Mouse (Mus musculus) MEL (cell line): Measurements from ENCODE around the gene Tlr12. TPM values are rescaled to one million over a fixed set of nuclear protein-coding genes. Genes with fewer than 3 reads are reported as not detected.

Experiments
- DNase-seq: peaks from one replicate; pipeline ENCODE4 v3.0.0; 2011; ENCODE audit warnings: low read depth, low spot score
- H3K27ac ChIP-seq: 2 replicates; pipeline ENCODE4 v1.5.1; 2012; ENCODE audit warnings: low read depth, mild to moderate bottlenecking, control low read depth, low read length, moderate library complexity; ENCODE audit not compliant: control insufficient read depth
- H3K27me3 ChIP-seq, 2 experiments: fragments of 150-350 bp in 1 of 2; sonication (generic) in 1 of 2; 2 replicates each; pipeline ENCODE4 v1.6.1; 2012; ENCODE audit warnings: low read length in 2 of 2, mild to moderate bottlenecking in 2 of 2, improper control_type of control experiment in 1 of 2, moderate library complexity in 1 of 2; ENCODE audit not compliant: insufficient read depth in 2 of 2, control insufficient read depth in 1 of 2
- H3K36me3 ChIP-seq, 2 experiments: 2 replicates each; pipeline ENCODE4 v1.6.1; 2012 to 2014; ENCODE audit warnings: low read length in 2 of 2, improper control_type of control experiment in 1 of 2, inconsistent platforms in 1 of 2, mild to moderate bottlenecking in 1 of 2; ENCODE audit not compliant: insufficient read depth in 2 of 2, control insufficient read depth in 1 of 2
- H3K4me1 ChIP-seq, 2 experiments: fragments of 150-350 bp in 1 of 2; sonication (generic) in 1 of 2; 2 replicates each; pipeline ENCODE4 v1.6.1; 2012; ENCODE audit warnings: low read length in 2 of 2, improper control_type of control experiment in 1 of 2, mild to moderate bottlenecking in 1 of 2; ENCODE audit not compliant: insufficient read depth in 2 of 2, control insufficient read depth in 1 of 2
- H3K4me3 ChIP-seq, 2 experiments: fragments of 150-350 bp in 1 of 2; sonication (generic) in 1 of 2; 2 replicates each; pipeline ENCODE4 v1.5.1; 2012; ENCODE audit warnings: low read depth in 2 of 2, low read length in 2 of 2, mild to moderate bottlenecking in 2 of 2, moderate library complexity in 2 of 2, control low read depth in 1 of 2, improper control_type of control experiment in 1 of 2; ENCODE audit not compliant: control insufficient read depth in 1 of 2, insufficient read depth in 1 of 2
- H3K79me2 ChIP-seq: 2 replicates; pipeline ENCODE4 v1.6.1; 2012; ENCODE audit warnings: mild to moderate bottlenecking, low read length, moderate library complexity; ENCODE audit not compliant: control insufficient read depth, poor library complexity, insufficient read depth
- H3K9ac ChIP-seq: 2 replicates; pipeline ENCODE4 v1.6.1; 2012; ENCODE audit warnings: low read depth, mild to moderate bottlenecking, control low read depth, low read length, moderate library complexity; ENCODE audit not compliant: control insufficient read depth, poor library complexity, severe bottlenecking
- H3K9me3 ChIP-seq: fragments of 150-350 bp; sonication (generic); replicated peaks from 2 replicates; pipeline ENCODE4 v1.6.1; 2012; ENCODE audit warnings: mild to moderate bottlenecking, low read length, improper control_type of control experiment, moderate library complexity; ENCODE audit not compliant: insufficient read depth
- BHLHE40 ChIP-seq: IDR thresholded peaks from 2 replicates; pipeline ENCODE4 v1.6.1; 2012; ENCODE audit warnings: low read depth, mild to moderate bottlenecking, inconsistent platforms, low read length, improper control_type of control experiment, borderline replicate concordance
- CHD1 ChIP-seq: IDR thresholded peaks from 2 replicates; pipeline ENCODE4 v1.6.1; 2012; ENCODE audit warnings: low read depth, mild to moderate bottlenecking, inconsistent platforms, low read length, improper control_type of control experiment
- CTCF ChIP-seq, 3 experiments: IDR thresholded peaks in 2 of 3; conservative IDR thresholded peaks in 1 of 3; 2 replicates each; pipeline ENCODE4 v1.5.1; 2011 to 2012; ENCODE audit warnings: low read length in 3 of 3, low read depth in 2 of 3, mild to moderate bottlenecking in 2 of 3, improper control_type of control experiment in 1 of 3, inconsistent platforms in 1 of 3, mixed read lengths in 1 of 3, moderate library complexity in 1 of 3; ENCODE audit not compliant: control insufficient read depth in 1 of 3, insufficient read depth in 1 of 3, poor library complexity in 1 of 3, severe bottlenecking in 1 of 3
- ELF1 ChIP-seq: IDR thresholded peaks from 2 replicates; pipeline ENCODE4 v1.6.1; 2014; ENCODE audit warnings: low read depth, mild to moderate bottlenecking, inconsistent platforms, low read length, improper control_type of control experiment, moderate library complexity
- EP300 ChIP-seq, 2 experiments: IDR thresholded peaks; 2 replicates each; pipeline ENCODE4 v1.6.1; 2011; ENCODE audit warnings: improper control_type of control experiment in 2 of 2, low read length in 2 of 2, low read depth in 1 of 2, mild to moderate bottlenecking in 1 of 2
- ETS1 ChIP-seq: IDR thresholded peaks from 2 replicates; pipeline ENCODE4 v1.6.1; 2012; ENCODE audit warnings: low read depth, mild to moderate bottlenecking, inconsistent platforms, low read length, improper control_type of control experiment, moderate library complexity
- GABPA ChIP-seq: IDR thresholded peaks from 2 replicates; pipeline ENCODE4 v1.6.1; 2012; ENCODE audit warnings: low read depth, mild to moderate bottlenecking, inconsistent platforms, low read length, improper control_type of control experiment, moderate library complexity
- GATA1 ChIP-seq: IDR thresholded peaks from 2 replicates; pipeline ENCODE4 v1.6.1; 2011; ENCODE audit warnings: low read depth, low read length, improper control_type of control experiment
- HCFC1 ChIP-seq: IDR thresholded peaks from 2 replicates; pipeline ENCODE4 v1.6.1; 2012; ENCODE audit warnings: low read depth, mild to moderate bottlenecking, inconsistent platforms, low read length, improper control_type of control experiment, moderate library complexity
- MAFK ChIP-seq: IDR thresholded peaks from 2 replicates; pipeline ENCODE4 v1.6.1; 2011; ENCODE audit warnings: low read depth, mild to moderate bottlenecking, low read length, improper control_type of control experiment, borderline replicate concordance
- MXI1 ChIP-seq: IDR thresholded peaks from 2 replicates; pipeline ENCODE4 v1.6.1; 2011; ENCODE audit warnings: mild to moderate bottlenecking, low read depth, low read length, improper control_type of control experiment
- POLR2AphosphoS5 ChIP-seq: IDR thresholded peaks from 2 replicates; pipeline ENCODE4 v1.6.1; 2012; ENCODE audit warnings: low read depth, borderline replicate concordance, mild to moderate bottlenecking, inconsistent platforms, low read length, moderate library complexity, mixed read lengths
- RAD21 ChIP-seq: IDR thresholded peaks from 2 replicates; pipeline ENCODE4 v1.6.1; 2011; ENCODE audit warnings: mild to moderate bottlenecking, low read depth, low read length, improper control_type of control experiment
- SMC3 ChIP-seq: IDR thresholded peaks from 2 replicates; pipeline ENCODE4 v1.6.1; 2011; ENCODE audit warnings: low read depth, low read length, improper control_type of control experiment
- TBP ChIP-seq: IDR thresholded peaks from 2 replicates; pipeline ENCODE4 v1.8.0; 2011; ENCODE audit warnings: low read depth, low read length, improper control_type of control experiment
- UBTF ChIP-seq: IDR thresholded peaks from 2 replicates; pipeline ENCODE4 v1.6.1; 2012; ENCODE audit warnings: low read depth, mild to moderate bottlenecking, inconsistent platforms, low read length, improper control_type of control experiment, moderate library complexity, borderline replicate concordance; ENCODE audit not compliant: insufficient read depth
- USF1 ChIP-seq: IDR thresholded peaks from 2 replicates; pipeline ENCODE4 v1.6.1; 2014; ENCODE audit warnings: low read depth, mild to moderate bottlenecking, inconsistent platforms, low read length, improper control_type of control experiment, moderate library complexity
- ZMIZ1 ChIP-seq: IDR thresholded peaks from 2 replicates; pipeline ENCODE4 v1.6.1; 2012; ENCODE audit warnings: low read depth, mild to moderate bottlenecking, inconsistent platforms, low read length, improper control_type of control experiment, moderate library complexity
- ZNF384 ChIP-seq: IDR thresholded peaks from 2 replicates; pipeline ENCODE4 v1.6.1; 2012; ENCODE audit warnings: low read depth, mild to moderate bottlenecking, inconsistent platforms, low read length, improper control_type of control experiment
- polyA plus RNA-seq, 2 experiments: library from polyadenylated mRNA; stranded (reverse) in 1 of 2; unstranded in 1 of 2; fragments of >175 nt in 1 of 2; fragments of >200 nt in 1 of 2; gene quantifications; 2 replicates each; pipeline versions ENCODE4 v1.2.1 to v1.2.4; 2012; ENCODE audit warnings: low replicate concordance in 2 of 2, low read depth in 1 of 2; ENCODE audit not compliant: insufficient read length in 2 of 2, insufficient read depth in 1 of 2, missing spikeins in 1 of 2
- total RNA-seq: library from RNA; depleted of rRNA; stranded (reverse); fragments of 300-350 nt; gene quantifications from 2 replicates; pipeline ENCODE4 v1.2.3, GENCODE M21; 2012

The Tlr12 gene
- total and polyA plus RNA-seq, 3 experiments: not detected

GRCm38 (mm10) chr4:128637250-128637649, 18.8 kb upstream of the Tlr12 start:
- Histone ChIP-seq H3K4me3 (no peak overlapping the region), H3K36me3 (no peaks in the 10 kb centered on the region), H3K27me3 (no peaks in the 10 kb centered on the region; a peak in 1 of 4 replicates), H3K4me1 (no peaks in the 10 kb centered on the region), H3K9ac (no peak overlapping the region), H3K79me2 (no peaks in the 10 kb centered on the region), H3K9me3 (no peaks in the 10 kb centered on the region), H3K27ac (no peak overlapping the region)
- TF ChIP-seq BHLHE40 (no peak), MAFK (no peak), CTCF (IDR thresholded peaks at IDR 0.05 in 2 of 3, conservative IDR thresholded peaks at IDR 0.05 in 1 of 3; ENCODE audit: control insufficient read depth in 1 of 3, insufficient read depth in 1 of 3, low read depth in 2 of 3, low read length in 3 of 3, poor library complexity in 1 of 3, severe bottlenecking in 1 of 3) (no peak), GATA1 (no peak), ZMIZ1 (no peak), TBP (no peak), UBTF (no peak), USF1 (no peak), SMC3 (no peak)
- DNase-seq: no peak

GRCm38 (mm10) chr4:128635894-128636585, 17.6 kb upstream of the Tlr12 start:
- Histone ChIP-seq H3K79me2 (no peaks in the 10 kb centered on the region), H3K9me3 (no peaks in the 10 kb centered on the region), H3K36me3 (no peaks in the 10 kb centered on the region), H3K27ac (no peak overlapping the region), H3K27me3 (no peaks in the 10 kb centered on the region), H3K4me1 (no peaks in the 10 kb centered on the region), H3K9ac (no peak overlapping the region), H3K4me3 (no peak overlapping the region)
- TF ChIP-seq POLR2AphosphoS5 (no peak), MXI1 (no peak), CTCF (IDR thresholded peaks at IDR 0.05 in 2 of 3, conservative IDR thresholded peaks at IDR 0.05 in 1 of 3; ENCODE audit: control insufficient read depth in 1 of 3, insufficient read depth in 1 of 3, low read depth in 2 of 3, low read length in 3 of 3, poor library complexity in 1 of 3, severe bottlenecking in 1 of 3) (no peak), EP300 (IDR thresholded peaks at IDR 0.05; ENCODE audit: low read depth in 1 of 2, low read length in 2 of 2) (no peak), USF1 (no peak), ETS1 (no peak), CHD1 (no peak), ELF1 (no peak), GABPA (no peak), RAD21 (no peak), ZNF384 (no peak), HCFC1 (no peak)
- no peak for DNase-seq
